Mouse (Mus musculus) stomach, postnatal 0 days (tissue): ENCODE measurements at regions not wholly inside any gene's neighbourhood (a gene's known extent, or its start where the extent isn't known, plus 50 kb on each side); places are given as distances from the start of the nearest gene placed in this dataset.

ENCODE experiments used
- CTCF ChIP-seq: IDR thresholded peaks from 2 replicates; pipeline ENCODE4 v1.5.1; 2016; ENCODE audit warnings: antibody characterized with exemption, low read depth, mild to moderate bottlenecking, moderate library complexity
- EP300 ChIP-seq: optimal IDR thresholded peaks from 2 replicates; pipeline ENCODE3; 2016; ENCODE audit warnings: antibody characterized with exemption

DNA sequence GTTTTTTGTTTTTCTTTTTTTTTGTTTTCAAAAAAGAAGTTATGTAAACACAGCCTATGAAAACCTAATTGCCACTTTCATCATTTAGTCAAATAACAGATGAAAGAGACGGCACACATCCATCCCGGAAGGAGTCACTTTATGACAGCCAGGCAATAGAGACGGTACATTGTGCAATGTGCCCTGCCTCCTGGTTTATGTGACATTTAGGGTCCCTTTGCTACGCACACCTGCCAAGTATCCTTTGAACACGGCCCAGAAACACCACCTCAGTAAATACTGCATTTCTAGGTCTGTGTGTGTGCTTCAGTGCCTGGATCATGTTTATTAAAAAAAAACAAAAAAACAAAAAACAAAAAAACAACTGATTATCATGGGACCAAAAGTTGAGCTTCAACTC is 104.6 kb downstream of the Ets2 start:
- TF ChIP-seq CTCF (no peak), EP300 (no peak)
